Mouse (Mus musculus) thymus, adult 18-20 months (tissue): Measurements from ENCODE around the gene Serinc5.

Experiments
- DNase-seq, 2 experiments: peaks; one replicate each; pipeline ENCODE4 v3.0.0; 2022; ENCODE audit warnings: mixed read lengths in 2 of 2

Serinc5 gene

DNA sequence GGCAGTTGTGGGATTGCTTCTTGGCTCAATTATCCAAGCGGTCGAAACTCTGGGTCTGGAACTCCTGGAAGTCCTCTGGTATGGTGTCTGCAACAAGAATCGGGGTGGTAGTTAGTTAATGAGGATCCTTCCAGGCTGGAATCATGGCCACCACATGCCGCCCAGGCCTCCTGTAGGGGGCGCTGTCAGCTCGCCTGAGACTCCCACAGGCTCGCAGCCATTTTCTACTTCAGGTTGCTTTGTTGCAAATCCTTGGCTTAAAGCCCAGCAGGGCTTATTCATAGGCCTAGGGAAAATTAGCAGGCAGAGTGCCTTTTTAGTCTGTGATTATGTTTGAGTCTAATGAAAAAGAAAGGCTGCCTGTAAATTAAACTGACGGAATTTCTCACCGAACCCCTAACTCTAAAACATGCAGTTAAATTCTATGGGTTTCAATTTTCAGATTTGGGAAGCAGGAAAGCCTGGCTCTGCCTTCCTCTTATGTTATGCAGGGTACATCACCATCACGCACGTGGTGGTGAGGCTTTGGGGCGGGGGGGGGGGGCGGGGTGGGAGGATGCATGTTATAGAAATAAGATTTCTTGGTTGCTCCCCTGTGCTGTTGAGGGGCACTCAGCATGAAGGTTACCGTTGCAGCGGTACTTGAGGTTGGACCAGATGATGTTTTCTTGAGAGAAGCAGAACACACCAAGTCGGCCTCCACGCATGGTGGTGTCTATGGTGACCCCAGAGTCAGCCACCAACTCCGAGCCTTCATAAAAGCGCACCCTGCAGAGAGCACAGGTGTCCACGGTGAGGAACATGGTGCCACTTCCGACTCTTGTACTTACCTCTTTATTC, 141.1 kb downstream of the Serinc5 start:
- peak in 1 of 2 experiments; percentile 6 for DNase-seq

DNA sequence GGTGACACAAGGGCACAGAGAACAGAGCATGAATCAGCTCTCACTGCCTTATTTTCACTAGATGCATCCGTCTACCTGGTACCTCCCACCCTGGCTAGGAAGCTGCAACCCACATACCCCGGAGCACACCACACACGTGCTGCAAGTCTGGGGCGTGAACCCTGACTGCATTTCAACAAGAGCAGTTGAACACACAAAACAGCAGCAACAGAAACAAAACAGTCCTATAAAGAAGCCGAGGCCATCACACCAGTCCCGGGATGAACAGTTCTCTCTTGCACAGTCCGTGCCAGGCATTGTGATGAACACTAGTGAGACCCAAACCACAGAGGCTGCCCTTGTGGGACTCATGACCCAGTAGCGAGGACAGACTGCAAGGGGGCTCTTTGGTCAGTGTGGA, 142.8 kb downstream of the Serinc5 start:
- DNase-seq: no peak

DNA sequence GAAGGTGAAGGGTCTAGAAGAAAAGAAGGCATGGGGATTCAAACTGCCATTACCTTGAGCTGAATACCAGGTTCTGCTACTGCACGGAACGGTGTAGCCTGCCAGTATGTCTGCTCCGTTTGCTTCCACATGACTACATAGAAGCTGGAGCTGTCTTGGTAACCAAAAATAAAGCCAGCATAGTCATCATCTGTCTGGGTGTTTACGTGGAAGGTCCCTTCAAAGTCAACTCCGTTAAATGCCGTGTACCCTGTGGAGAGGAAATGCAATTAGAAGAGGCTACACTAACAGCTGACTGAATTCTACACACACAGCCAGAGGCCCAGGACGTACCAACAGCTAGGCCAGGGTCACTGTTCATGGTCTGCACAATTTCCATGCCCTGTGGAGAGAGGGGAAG, 144.1 kb downstream of the Serinc5 start:
- DNase-seq: no peak

DNA sequence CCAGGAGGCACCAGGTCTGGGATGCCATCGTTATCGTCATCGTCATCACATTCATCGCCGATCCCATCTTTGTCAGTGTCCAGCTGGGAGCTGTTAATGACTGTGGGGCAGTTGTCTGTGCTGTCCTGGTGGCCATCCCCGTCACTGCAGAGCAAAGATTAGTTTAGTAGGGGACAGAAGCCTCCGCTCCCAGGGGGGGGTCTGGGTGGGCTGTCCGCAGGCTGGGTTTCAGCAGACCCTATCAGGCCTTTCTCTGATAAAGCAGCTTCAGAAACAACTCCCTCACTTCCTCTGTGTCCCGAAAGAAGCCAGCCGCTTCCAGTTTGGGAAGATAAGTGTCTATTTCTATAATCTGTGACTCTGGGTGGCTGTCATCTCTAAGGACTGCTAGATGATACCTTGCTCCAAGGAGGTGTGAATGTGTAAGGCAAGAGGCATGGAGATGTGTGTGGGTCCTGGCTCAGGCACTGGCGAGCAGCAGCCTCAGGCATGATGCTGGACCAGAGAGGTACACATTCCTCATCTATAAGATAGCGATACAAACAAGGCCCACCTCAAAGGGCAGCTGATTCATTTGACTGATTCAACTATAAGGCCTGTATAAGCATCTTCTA, 147.2 kb downstream of the Serinc5 start:
- no peak for DNase-seq

DNA sequence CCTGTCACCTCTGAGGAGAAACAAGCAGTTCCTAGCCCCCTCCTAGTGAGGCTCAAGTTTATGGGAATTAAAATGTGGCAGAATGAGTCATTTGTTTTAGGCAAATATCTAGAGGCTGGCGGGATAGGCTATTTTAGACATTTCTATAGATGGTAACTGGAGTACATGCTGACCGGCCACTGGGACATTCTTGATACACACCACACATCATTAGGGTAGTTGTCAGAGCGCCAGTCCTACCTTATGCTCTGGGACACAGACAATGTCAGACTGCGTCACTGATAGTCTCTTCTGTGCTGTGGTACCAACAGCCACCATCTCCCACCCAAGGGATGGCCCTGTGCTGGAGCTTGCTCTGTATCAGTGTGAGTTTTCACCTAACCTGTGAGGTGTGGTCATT, 148.2 kb downstream of the Serinc5 start:
- DNase-seq: no peak

DNA sequence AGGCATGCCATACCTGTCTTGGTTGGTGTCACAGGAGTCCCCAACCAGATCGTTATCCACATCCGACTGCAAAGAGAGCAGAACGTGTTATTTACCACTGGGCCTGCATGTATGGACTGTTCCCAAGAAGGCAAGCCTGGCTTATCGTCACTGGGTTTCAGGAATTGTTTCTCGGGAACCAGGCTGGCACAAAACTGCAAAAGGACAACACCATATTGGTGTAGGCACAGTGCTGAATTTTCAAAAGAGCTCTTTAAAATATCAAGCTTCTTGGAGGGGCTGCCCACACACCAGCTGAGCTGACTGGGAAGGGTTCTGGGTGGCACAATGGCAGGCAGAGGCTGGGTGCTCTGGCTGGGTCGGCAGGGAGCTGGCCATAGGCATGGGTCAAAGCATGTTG, 149.6 kb downstream of the Serinc5 start:
- DNase-seq: no peak
